Mouse (Mus musculus) common myeloid progenitor, adult 5-6 weeks (primary cell): ENCODE measurements around the gene Vps4a. TPM values are rescaled to one million over a fixed set of nuclear protein-coding genes. Genes with fewer than 3 reads are reported as not detected.
A peak's percentile ranks its signal among the peaks of the same experiment; 100 is the strongest.

ENCODE experiments used
- ATAC-seq: replicated peaks from 2 replicates; pipeline ENCODE4 v1.8.0; 2016; ENCODE audit warnings: low read depth, mild to moderate bottlenecking, moderate TSS enrichment, inconsistent platforms; ENCODE audit not compliant: poor library complexity, severe bottlenecking
- total RNA-seq: library from RNA; stranded (forward); fragments of 200-1000, 187-1606 nt; gene quantifications from 2 replicates; pipeline ENCODE4 v1.2.3, GENCODE M21; 2017

Vps4a gene
- total RNA-seq, 1 experiment from 2014 or later: 33.8 TPM

DNA sequence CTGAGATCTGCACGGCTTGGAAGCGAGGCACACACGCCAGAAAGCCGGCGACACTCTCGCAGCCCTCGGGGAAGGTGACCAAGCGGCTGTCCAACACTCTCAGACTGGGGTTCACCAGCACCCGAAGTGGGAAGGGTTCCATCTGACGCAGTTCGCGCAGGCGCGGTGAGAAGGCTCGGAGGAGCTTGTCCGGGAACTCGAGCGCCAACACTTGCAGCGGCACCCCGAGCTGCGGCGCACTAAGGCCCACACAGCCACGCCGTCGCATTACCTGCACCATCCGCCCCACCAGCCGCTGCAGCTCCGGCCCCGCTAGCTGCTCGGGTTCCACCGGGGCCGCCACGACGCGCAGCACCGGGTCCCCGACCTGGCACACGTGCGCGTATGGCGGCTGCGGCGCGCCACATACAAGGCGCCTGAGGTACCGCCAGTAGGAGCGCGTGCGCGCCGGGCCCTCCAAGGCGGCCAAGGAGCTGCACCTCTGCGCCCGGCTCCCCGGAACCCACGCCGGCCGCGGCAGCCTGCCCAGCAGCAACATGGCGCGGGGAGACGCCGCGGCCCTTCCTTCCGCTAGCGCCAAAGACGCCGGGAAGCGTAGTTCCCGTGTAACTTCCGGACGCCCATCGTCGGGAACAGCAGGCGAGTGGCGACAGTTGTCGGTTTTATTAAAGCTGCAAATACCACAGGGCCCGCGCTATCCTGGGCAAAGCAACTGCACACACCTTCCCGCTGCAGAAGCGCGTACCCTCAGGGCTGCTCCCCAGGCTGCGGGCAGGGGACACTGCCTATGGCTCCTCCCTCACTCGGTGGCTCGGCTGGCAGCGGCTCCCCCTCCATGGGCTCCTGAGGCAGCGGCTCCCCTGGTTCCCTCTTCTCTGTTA is 17.3 kb downstream of the Vps4a start, which contains the start of gene Pdf:
Gene Pdf (minus strand): TSS at position 554 of the 881 bp plus-strand sequence.
- ATAC-seq: peak; percentile 85

DNA sequence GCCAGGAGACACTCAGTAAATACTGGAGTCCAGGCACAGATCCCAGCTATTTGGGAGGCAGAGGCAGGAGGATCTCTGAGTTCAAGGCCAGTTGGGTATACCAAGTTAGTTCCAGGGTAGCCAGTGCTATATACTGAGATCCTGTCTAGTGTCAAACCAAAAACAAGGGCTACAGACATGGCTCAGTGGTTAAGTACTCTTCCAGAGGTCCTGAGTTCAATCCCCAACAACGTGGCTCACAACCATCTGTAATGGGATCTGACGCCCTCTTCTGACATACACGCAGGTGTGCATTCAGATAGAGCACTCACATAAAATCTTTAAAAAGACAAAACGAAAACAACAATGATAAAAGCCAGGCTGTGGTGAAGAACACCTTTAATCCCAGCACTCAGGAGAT is 18.5 kb downstream of the Vps4a start:
- ATAC-seq: no peak

DNA sequence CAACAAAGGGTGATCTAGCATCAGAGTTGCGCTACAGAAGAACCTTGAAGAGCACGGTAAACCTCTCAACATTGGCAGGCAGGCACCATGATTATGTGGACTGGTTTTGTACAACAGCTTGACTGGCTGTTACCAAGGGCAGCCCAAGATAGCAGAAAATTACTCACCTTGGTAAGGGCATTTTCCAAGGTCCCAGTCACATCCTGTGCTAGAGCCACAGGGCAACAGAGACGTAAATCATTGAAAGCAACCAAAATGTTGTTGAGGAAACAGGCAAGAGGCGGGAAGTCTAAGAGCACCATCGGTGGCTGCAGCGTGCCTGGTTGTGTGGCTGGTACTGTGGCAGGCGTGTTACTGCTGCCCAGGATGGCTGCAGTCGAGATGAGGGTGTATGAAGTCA is 21.0 kb downstream of the Vps4a start:
- ATAC-seq: no peak

DNA sequence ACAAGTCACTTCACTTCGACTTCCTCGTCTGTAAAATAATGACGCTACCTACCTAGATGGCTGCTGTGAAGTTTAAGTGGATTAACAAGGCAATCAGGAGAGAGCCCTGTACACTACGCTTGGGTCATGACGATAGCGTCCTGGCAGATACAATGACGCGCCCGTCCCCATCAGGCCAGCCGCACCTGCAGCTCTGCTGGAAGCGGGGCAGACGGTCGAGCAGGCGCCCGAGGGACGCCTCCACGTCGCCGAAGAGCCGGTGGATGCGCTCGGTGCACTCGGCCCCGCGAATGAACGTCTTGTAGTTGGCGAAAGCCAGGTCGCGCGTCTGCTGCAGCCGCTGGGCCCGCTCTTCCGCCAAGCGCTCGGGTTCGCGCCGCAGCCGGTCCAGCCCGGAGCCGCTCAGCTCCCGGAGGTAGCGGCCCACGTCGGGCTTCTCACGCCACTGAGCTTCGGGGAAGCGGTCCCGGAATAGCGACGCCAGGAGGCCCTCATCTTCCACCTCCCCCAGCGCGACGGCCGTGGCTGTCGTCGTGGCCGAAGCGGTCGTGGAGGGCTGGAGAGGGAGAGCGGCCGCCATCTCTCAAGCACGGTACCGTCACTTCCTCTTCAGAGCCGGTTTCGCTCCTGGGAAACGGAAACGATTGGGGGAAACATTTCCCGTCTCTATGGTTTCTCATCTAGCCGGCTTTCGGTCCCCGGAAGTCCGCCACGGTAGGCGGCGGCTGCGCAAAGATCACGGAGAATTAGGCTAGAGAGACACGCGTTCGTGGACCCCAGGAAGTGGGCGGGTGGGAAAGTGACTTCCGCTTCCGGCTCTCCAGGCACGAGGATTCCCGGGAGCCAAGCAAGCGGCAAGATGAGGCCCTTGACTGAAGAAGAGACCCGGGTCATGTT is 25.3 kb downstream of the Vps4a start, which contains the start of the genes Cog8 and Nip7:
Gene Cog8 (minus strand): TSS at position 614 of the 897 bp plus-strand sequence.
Gene Nip7 (plus strand): TSS at position 802 of the 897 bp plus-strand sequence.
- peak; percentile 93 for ATAC-seq

DNA sequence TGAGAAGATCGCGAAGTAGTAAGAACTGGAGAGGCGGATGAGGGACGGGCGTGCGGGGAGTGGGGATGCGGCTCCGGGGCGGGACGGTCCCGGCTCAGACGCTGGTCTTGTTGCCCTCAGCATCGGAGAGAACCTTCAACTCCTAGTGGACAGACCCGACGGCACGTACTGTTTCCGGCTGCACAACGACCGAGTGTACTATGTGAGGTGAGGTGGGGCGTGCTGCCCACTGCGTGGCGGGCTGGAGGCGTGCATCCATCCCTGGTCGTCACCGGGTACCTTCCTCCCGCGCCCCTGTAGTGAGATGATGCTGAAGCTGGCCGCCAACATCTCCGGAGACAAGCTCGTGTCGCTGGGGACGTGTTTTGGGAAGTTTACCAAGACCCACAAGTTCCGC is 25.9 kb downstream of the Vps4a start:
- ATAC-seq: peak; percentile 61

DNA sequence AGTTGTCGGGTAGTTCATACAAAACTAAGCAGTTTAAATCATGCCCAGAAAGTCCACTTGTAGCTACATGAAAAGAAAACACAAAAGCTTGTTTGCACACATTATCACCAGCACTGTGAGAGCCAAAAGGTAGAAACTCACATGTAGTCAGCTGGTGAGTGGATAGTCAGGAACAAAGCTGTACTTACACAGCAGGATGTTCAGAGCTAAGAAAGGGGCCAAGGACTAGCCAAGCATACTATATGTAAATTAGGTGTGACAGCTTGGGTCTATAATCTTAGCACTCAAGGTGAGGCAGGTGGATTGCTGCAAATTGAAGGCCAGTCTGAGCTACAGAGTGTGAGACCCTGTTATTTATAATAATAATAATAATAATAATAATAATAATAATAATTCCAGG is 31.6 kb downstream of the Vps4a start:
- no peak for ATAC-seq

DNA sequence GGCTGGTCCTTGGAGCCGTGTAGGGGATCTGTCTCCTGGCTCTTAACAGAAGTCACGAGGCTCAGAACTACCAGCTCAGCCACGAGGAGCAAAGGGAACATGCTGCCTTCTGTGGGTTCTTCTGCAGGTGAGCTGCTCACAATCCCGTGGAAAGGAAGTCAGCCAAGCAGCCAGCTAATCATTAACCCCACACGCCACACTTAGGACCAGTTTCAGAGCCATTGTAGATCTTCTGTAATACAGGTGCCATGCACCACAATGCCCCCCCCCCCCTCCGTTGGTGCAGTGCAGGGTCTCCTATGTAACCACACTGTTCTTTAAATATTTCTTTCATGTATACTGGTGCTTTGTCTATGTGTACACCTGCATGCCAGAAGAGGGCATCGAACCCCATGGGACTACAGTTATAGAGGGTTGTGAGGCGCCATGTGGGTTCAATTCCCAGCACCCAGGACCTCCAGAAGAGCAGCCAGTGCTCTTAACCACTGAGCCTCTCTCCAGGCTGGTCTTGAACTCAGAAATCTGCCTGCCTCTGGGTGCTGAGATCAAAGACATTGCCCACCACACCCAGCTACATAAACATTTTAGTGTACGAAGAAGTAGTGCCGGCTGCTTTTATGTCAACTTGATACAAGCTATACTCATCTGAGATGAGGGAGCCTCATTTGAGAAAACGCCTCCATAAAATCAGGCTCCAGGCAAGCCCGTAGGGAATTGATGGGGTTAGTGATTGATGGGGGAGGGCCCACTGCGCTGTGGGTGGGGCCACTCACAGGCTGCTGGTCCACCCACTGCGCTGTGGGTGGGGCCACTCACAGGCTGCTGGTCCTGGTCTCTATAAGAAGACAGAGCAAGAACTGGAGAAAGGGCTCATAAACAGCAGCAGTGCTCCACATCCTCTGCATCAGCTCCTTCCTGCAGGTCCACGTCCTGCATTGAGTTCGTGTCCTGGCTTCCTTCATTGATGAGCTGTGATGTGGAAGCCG is 34.8 kb downstream of the Vps4a start, which contains the start of gene Tmed6:
Gene Tmed6 (minus strand): TSS at position 134 of the 986 bp plus-strand sequence.
- ATAC-seq: peak; percentile 82

DNA sequence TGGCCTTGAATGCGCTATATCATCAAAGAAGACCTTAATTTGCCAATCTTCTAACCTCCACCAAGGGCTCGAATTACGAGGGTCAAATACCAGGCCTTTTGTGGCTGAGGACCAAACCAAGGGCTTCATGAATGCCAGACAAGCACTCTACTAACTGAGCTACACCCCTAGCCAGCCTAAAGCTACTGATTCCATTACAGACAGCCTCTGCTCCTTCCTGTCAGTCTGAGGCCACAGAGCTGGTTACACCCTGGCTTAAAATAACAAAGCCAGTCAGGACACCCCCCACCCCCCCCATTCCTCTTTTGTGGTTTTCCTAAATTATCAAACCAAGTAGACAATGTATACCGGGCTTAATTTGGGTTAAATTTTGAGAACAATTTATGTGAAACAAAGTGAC is 42.7 kb downstream of the Vps4a start:
- peak; percentile 60 for ATAC-seq

DNA sequence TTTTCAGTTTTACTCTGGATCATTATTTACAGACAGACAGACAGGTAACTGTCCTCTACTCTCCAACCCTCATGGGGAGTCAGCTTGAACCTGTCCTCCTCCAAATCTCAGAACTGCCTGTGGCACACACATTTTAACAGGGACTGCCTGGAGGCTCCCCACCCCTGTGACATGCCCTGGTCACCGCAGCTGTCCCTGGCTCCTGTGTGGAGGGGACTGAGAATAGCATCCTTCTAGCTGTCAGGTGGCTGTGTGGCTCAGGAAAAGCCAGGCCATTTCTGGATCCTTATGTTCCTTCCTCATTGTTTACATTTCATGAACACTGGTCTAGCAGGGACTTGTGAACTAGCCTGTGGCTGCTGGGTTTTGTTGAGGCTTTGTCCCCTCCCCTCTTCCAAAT is 43.1 kb downstream of the Vps4a start:
- ATAC-seq: no peak

DNA sequence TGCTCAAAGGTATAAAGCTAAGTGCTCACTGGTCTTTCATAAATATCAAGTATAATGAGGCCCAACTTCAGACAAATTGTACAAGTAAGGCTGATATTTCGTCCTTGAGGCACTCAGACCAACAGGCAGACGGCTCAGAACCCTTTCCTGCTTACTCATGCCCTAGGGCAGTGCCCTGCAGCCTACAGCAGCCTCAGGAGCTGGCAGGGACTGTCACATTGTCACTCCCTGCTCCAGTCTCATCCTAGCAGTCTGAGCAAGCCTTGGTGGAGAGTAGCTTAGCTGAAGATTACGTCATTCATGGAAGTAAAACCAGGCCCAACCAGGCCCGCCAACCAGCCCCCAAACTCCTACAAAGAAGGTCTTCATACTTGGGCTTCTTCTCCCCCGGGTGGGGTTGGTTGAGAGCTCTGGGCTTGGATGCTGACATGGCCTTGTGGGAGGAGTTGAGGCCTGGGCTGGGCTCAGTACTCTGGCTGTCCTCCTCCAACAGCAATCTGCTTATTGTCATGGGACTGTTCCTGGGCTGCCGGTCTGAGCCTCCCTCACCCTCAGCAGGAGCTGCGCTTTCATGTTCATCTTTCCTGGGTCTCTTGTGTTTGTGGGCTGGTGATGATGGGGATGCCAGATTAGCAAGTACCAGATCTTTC is 45.3 kb downstream of the Vps4a start:
- ATAC-seq: no peak

DNA sequence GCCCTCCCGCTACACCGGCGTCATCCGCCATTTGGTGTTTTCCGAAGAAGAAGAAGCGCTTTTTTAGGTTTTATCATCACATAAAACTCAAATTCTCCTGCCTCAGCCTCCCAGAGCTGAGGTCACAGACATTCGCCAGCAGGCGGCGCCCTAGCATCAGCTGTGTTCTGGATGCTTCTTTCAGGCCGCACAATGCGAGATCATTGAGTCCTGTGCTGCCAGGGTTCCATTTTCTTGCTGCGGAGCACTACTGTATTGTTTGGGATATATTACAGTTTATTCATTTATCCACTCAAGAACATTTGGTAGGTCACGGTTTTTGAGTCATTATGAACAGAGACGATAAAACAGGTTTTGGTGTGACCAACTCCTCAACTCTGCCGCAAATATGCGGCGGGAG is 54.3 kb downstream of the Vps4a start:
- no peak for ATAC-seq

DNA sequence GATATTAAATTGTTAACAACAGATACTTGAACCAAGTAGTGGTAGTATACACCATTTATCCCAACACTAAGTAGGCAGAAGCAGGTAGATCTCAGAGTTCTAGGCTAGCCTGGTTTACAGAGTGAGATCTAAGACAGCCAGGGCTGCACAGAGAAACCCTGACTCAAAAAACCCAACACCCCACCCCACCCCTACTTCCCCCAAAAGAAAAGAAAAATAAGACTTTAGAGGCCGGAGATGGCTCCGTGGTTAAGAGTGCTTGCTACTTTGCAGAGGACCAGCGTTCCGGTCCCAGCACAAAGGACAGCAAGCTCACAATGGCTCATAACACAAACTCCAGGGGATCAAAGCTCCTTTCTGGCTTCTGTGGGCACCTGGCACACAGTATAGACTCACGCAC is 55.0 kb downstream of the Vps4a start:
- ATAC-seq: no peak

DNA sequence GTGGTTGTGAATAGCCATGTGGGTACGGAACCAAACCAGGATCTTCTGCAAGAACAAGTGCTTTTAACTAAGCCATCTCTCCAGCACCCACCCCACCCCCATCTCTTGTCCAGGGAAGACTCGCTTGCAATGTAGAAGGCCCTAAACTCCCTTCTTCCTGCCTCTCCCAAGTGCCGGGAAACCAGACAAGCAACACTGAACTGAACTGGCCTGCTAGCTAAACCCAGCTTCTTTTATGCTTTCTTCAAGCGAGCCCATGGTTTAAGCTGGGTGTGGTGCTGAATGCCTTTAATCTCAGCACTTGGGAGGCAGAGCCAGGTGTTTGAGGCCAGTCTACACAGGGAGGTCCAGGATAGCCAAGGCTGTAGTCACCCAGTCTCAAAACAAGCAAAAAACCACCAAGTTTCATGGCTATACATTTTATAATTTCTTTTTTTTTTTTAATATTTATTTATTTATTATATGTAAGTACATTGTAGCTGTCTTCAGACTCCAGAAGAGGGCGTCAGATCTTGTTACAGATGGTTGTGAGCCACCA is 57.6 kb downstream of the Vps4a start:
- no peak for ATAC-seq

DNA sequence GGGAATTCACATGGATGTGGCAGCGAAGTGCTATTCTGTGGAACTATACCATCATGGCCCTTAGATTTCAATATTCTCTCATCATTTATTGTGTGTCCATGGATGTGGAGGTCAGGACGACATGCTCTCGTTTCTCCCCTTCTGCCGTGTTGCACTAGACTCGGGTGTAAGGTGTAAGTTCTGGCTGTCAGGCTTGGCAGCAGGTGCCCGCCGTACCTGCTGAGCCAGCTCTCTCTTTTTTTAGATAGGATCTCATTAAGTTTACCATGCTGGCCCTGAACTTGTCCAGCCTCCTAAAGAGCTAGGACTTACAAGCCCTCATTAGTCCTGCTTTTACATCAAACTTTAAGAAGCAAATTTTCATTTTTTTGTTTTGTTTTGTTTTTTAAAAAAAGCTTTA is 59.5 kb downstream of the Vps4a start:
- ATAC-seq: no peak

Other genes with a start within 250 kb of the Vps4a start
- 1.4 and 2.5 TPM in 2 replicates for gene Has3, start 161.0 kb upstream of the Vps4a start, total RNA-seq
- gene Utp4, start 137.6 kb upstream of the Vps4a start, total RNA-seq: 50.2 and 57.4 TPM in 2 replicates
- gene Sntb2, start 95.5 kb upstream of the Vps4a start, total RNA-seq: 1.9 and 4.1 TPM in 2 replicates
- gene Pdf, start 17.4 kb downstream of the Vps4a start, total RNA-seq: 45.9 and 83.2 TPM in 2 replicates
- gene Cog8, start 25.5 kb downstream of the Vps4a start, total RNA-seq: 17.7 and 20.5 TPM in 2 replicates
- gene Nip7, start 25.7 kb downstream of the Vps4a start, total RNA-seq: 20.4 and 28.4 TPM in 2 replicates
- not detected in 2 replicates for gene Tmed6, start 34.4 kb downstream of the Vps4a start, total RNA-seq
- 32.9 and 37.2 TPM in 2 replicates for gene Terf2, start 65.3 kb downstream of the Vps4a start, total RNA-seq
- 56.5 and 72.9 TPM in 2 replicates for gene Cyb5b, start 119.4 kb downstream of the Vps4a start, total RNA-seq